Mouse (Mus musculus): ENCODE results near the gene Rsrp1.
"Not testable (repeated sequence)": the region's sequence is repeated elsewhere in the genome, so short reads cannot be mapped to it uniquely, and the experiment has no call there.

Gene Rsrp1

DNA sequence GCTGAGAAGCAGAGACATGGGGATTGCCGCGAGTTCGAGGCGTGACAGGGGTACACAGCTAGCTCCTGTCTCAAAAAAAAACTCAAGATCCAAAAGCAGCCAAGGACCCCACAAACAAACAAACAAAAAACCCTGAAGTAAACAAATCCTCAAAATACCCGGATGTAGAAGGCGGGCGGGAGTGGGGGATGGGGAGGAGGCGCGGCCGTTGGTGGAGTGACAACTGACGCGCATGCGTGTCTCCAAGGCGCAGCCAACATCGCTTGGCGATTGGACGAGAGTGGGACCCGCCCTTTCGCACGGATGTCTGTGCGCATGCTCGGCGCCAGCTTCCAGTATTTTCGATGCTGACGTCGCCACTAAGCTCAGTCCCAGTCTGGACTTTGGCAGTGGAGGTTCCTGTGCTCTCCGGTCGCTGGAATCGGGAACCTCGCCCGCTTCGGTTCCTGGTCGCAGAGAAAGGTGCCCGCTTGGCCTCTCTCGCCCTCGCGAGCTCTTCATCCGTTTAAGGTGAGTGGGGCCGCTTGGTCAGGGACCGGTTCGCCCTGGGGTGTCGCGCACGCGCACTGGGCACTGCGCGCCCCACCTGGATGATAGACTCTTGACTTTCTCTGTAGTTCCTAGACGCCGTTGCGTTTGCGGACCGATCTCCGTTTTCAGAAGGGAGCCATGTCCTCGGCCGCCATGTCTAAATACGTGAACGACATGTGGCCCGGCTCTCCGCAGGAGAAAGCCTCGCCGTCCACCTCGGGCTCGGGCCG lies at the start of gene Rsrp1:
TSS of gene Rsrp1 (plus strand) at position 335 of the 761 bp plus-strand sequence.
- DNase-seq (ENCODE audit: low spot score in 2 of 2) = peak; percentile 98

DNA sequence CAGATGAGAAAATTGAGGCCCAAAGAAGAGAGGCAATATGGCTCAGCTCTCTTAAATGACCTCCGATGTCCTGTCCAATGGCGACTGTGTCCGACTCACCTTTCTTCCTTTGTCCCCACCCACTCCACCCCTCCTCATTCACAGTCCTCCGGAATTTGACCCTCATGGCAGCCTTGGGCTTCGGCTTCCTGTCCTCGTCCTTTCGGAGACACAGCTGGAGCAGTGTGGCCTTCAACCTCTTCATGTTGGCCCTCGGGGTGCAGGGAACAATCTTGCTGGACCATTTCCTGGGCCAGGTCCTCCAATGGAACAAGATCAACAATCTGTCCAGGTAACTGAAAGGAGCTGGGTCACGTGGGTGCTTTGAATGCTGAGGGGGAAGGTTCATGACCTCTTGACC lies 47.2 kb upstream of the Rsrp1 start:
- no peak for DNase-seq (ENCODE audit: low spot score in 2 of 2)

- peak; percentile 69 to 86 for DNase-seq (ENCODE audit: low spot score in 2 of 2)
These were observed 43.9 kb upstream of the Rsrp1 start for GRCm38 (mm10) chr4:134879410-134879981.

DNA sequence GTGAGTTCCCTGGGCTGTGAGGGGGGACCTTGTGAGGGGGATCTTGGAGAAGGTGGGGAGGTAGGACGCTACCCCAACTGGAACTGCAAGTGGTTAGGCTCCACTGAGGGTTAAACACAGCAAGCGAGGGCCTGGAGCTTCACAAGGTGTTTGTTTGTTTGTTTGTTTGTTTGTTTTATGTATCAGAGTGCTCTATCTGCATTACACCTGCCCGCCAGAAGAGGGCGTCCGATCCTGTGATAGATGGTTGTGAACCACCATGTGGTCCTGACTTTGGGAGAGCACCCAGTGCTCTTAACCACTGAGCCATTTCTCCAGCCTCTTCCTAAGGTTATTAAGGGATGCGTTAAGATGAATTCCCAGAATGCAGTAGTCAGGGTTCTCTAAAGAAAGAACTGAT lies 43.4 kb upstream of the Rsrp1 start:
- DNase-seq (ENCODE audit: low spot score in 2 of 2) = peak in 1 of 2 experiments; percentile 67

DNA sequence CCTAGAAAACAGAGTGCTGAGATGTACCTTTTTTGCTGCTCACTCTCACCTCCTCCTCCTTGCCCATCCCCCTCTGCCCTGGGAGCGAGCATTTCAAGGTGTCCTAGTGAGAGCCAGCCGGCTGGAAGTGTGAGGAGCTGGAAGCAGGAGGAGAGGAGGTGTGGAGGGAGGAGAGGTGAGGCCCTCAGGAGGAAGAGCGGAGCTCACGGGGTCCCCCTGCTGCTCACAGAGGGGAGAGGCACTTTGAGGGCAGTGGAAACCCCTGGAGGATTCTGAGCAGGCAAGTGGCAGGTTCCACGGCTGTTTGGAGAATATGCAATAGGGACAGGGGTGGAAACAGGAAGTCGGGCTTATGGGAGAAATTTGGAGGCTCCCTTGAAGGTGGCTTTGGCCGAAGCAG lies 40.1 kb upstream of the Rsrp1 start:
- peak; percentile 45 to 71 for DNase-seq (ENCODE audit: low spot score in 2 of 2)

- DNase-seq (ENCODE audit: low spot score in 2 of 2) = no peak
These were observed 39.6 kb upstream of the Rsrp1 start for GRCm38 (mm10) chr4:134883808-134884207.

DNA sequence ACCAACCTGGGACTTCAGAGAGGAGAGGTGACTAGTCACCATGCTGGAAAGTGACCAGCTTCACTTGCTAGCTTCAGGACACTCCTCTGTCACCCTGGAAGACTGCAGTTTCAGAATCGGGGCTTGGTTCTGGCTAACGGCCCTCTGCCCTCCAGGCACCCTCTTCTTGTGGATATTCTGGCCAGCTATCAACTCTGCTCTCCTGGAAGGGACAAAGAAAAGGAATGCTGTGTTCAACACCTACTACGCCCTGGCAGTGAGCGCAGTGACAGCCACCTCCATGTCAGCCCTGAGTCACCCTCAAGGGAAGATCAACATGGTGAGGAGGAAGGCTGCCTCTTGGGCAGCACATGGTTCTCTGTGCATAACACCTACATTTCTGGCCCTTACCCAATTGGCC lies 39.0 kb upstream of the Rsrp1 start:
- DNase-seq (ENCODE audit: low spot score in 2 of 2) = no peak

DNA sequence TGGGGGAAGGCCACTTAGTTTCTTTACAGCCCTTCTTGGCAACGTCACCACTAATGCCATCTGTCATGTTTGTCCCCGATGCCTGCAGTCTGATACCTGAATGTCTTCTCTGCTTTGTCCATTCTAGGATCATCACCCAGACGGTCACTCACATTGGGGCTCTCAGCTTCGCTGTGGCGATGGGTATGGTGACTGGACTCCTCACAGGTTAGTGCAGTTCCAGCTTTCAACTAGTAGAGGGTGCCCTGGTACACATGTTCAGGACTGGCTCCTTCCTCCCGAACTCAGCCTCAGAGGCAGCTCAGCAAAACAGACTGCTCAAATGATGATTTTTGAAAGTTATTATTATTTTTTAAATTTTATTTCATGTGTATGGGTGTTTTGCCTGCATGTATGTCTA lies 31.3 kb upstream of the Rsrp1 start:
- DNase-seq (ENCODE audit: low spot score in 2 of 2) = peak; percentile 46 to 75

GRCm38 (mm10) chr4:134897256-134897655 lies 26.1 kb upstream of the Rsrp1 start:
- DNase-seq (ENCODE audit: low spot score in 2 of 2) = no peak

DNA sequence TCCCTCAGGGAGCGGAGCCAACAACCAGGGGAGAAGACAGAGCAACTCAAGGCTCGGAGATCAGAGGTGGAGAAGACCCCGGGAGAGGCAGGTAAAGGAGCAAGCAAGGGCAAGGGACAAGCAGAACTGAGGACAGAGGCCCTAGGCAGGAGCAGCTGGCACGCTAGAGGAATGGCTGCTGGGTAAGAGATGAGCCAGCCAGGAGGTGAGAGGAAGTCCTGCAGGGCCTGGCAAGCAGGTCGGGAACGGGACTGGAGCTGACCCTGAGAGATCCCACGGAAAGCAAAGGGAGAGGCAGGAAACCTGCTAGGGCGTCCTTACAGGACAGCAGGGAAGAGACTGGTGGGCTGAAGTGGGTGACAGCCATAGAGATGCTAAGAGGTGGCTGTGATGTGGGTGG lies 22.3 kb upstream of the Rsrp1 start:
- DNase-seq (ENCODE audit: low spot score in 2 of 2) = no peak

DNA sequence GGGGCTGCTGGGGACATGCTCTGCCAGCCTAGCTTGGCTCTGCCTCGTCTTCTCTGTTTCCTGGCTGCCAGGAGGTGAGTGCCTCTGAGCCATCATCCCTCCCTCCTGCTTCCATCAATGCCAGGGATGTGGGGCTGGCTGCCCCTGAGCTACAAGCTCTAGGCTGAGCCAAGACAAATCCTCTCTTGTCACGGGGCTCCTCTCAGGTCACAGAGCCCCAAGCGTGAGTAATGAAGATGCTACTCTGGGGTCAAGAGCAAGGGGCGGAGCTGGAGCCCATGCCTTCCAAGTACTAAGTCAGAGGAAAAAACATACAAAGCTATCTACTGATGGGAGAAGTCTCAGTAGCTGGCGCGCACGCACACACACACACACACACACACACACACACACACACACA lies 20.3 kb upstream of the Rsrp1 start:
- no peak for DNase-seq (ENCODE audit: low spot score in 2 of 2)

GRCm38 (mm10) chr4:134911406-134911805 lies 12.0 kb upstream of the Rsrp1 start:
- DNase-seq (ENCODE audit: low spot score in 2 of 2) = not testable (repeated sequence)

GRCm38 (mm10) chr4:134913413-134913812 lies 10.0 kb upstream of the Rsrp1 start:
- peak; percentile 82 to 95 for DNase-seq (ENCODE audit: low spot score in 2 of 2)

- DNase-seq (ENCODE audit: low spot score in 2 of 2) = no peak
These were observed 9.1 kb upstream of the Rsrp1 start for GRCm38 (mm10) chr4:134914122-134914863.

GRCm38 (mm10) chr4:134914864-134915209 lies 8.6 kb upstream of the Rsrp1 start, which contains the start of gene Tmem50a:
Gene Tmem50a, minus strand, starts transcription at chr4:134915024.
- peak; percentile 95 to 99 for DNase-seq (ENCODE audit: low spot score in 2 of 2)

- peak in 1 of 2 experiments; percentile 37 for DNase-seq (ENCODE audit: low spot score in 2 of 2)
These were observed 8.0 kb upstream of the Rsrp1 start for GRCm38 (mm10) chr4:134915223-134916050.

DNA sequence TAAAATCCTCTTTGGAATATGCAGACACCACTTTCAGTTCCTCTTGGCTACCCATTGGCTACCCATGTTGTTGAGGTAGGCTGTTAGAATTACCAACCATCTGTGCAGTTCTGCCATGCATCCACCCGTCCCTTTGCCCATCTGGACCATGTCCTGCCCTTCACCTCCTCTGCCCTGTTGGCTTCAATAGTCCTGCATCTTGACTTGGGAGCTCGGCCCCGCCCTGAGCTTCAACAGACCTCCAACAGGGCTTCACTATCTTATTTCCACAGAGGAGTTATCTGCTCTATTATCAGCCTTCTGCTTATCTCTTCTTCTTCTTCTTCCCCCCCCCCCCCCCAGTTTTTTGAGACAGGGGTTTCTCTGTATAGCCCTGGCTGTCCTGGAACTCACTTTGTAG lies 6.2 kb upstream of the Rsrp1 start:
- DNase-seq (ENCODE audit: low spot score in 2 of 2) = peak in 1 of 2 experiments; percentile 33

DNA sequence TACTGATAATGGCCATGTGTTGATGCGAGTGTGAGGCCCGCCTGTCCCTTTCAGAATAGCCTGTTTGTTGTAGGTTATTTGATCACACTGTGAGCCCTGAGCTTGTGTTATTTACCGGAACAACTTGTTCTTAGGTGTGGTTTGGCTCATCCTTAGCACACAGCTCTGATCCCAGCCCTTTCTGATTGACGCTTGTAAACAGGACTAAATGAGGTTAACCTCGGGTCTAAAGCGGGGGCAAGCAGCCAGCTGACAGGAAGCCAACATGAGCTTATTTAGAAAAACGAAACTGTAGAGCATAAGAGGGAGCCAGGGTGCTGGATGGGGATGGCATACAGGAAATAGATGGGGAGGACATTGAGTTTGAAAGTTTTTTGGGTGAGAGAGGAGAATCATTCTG lies 5.0 kb upstream of the Rsrp1 start:
- DNase-seq (ENCODE audit: low spot score in 2 of 2) = peak; percentile 40 to 63

- DNase-seq (ENCODE audit: low spot score in 2 of 2) = peak in 1 of 2 experiments; percentile 55
These were observed 3.5 kb upstream of the Rsrp1 start for GRCm38 (mm10) chr4:134919733-134920540.

DNA sequence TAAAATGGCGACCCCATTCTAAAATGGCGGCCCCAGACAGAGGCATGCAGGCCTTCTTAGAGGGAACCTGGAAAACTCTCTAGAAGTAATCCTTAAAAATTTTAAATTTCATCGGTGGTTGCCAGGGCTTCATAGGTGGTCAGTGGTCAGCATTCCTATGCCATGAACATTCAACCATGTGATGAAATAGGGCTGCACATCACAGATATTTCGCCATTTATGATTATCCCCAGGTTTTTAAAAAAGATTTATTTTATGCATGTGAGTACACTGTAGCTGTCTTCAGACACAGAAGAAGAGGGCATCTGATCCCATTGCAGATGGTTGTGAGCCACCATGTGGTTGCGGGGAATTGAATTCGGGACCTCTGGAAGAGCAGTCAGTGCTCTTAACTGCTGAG lies 2.8 kb upstream of the Rsrp1 start:
- DNase-seq (ENCODE audit: low spot score in 2 of 2) = no peak

- no peak for DNase-seq (ENCODE audit: low spot score in 2 of 2)
These were observed 1.7 kb upstream of the Rsrp1 start for GRCm38 (mm10) chr4:134921703-134922102.
